Mouse (Mus musculus): Measurements from ENCODE around the gene Smim5. TPM values are rescaled to one million over a fixed set of nuclear protein-coding genes. Genes with fewer than 3 reads are reported as not detected.

Gene Smim5
- polyA plus RNA-seq, 1 experiment from 2014 or later, result 4.6 TPM

DNA sequence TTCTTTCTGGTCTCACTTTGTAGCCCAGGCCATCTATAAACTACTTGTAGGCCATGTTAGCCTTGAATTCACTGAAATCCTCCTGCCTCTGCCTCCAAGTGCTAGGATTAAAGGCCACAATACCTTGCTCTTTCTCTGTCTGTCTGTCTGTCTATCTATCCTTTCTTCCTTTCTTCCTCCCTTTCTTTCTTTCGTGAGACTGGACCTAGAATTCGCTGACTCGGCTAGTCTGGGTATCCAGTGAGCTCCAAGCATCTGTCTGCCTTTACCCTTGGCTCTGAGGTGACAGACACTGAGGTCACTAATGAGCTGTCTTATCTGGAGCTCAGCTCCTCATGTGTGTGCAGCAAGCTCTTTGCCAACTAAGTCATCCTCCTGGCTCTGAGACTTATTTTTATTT, 23.8 kb upstream of the Smim5 start:
- no peaks in the 10 kb centered on the region for H3K4me1 ChIP-seq (replicated peaks; ENCODE audit: control insufficient read depth, insufficient read depth, low read length)
- H3K9me3 ChIP-seq (ENCODE audit: control insufficient read depth, low read length), result no peaks in the 10 kb centered on the region
- no peak overlapping the region for H3K27ac ChIP-seq
- ATAC-seq (ENCODE audit: low FRiP score) (no peak), DNase-seq (ENCODE audit: low spot score) (no peak)
- H3K27me3 ChIP-seq (ENCODE audit: control insufficient read depth, insufficient read depth, low read length), result no peaks in the 10 kb centered on the region
- H3K4me3 ChIP-seq (replicated peaks; ENCODE audit: low read length), result no peak overlapping the region
- H3K9ac ChIP-seq, result no peak overlapping the region
- 90% methylated on average over 3 of the region's 3 CpGs for WGBS
- H3K36me3 ChIP-seq (replicated peaks; ENCODE audit: control insufficient read depth, insufficient read depth), result no peaks in the 10 kb centered on the region
- H3K4me2 ChIP-seq (replicated peaks), result no peak overlapping the region

DNA sequence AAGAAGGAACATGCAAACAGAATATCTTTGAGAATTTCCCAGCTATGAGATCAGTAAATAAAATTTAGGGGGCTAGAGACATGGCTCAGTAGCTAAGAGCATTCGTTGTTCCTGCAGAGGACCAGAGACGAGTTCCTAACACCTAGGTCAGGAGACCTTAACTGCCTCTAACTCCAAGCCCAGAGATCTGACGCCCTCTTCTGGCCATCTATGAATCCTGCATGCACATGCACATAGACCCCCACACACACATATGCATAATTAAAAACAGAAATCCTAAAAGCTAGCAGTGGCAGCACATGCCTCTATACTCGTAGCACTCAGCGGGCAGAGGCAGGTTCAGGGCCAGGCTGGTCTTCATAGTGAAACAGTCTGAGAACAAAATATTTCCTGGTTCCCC, 23.3 kb upstream of the Smim5 start:
- no peak for ATAC-seq (ENCODE audit: low FRiP score)
- H3K9me3 ChIP-seq (ENCODE audit: control insufficient read depth, low read length), result no peaks in the 10 kb centered on the region
- no peaks in the 10 kb centered on the region for H3K36me3 ChIP-seq (replicated peaks; ENCODE audit: control insufficient read depth, insufficient read depth)
- H3K9ac ChIP-seq, result no peak overlapping the region
- H3K4me3 ChIP-seq (replicated peaks; ENCODE audit: low read length), result no peak overlapping the region
- no peak overlapping the region for H3K27ac ChIP-seq
- no peak for DNase-seq (ENCODE audit: low spot score)
- WGBS, result 88% methylated on average over 5 of the region's 5 CpGs
- no peaks in the 10 kb centered on the region for H3K4me1 ChIP-seq (replicated peaks; ENCODE audit: control insufficient read depth, insufficient read depth, low read length)
- no peak overlapping the region for H3K4me2 ChIP-seq (replicated peaks)
- no peaks in the 10 kb centered on the region for H3K27me3 ChIP-seq (ENCODE audit: control insufficient read depth, insufficient read depth, low read length)

DNA sequence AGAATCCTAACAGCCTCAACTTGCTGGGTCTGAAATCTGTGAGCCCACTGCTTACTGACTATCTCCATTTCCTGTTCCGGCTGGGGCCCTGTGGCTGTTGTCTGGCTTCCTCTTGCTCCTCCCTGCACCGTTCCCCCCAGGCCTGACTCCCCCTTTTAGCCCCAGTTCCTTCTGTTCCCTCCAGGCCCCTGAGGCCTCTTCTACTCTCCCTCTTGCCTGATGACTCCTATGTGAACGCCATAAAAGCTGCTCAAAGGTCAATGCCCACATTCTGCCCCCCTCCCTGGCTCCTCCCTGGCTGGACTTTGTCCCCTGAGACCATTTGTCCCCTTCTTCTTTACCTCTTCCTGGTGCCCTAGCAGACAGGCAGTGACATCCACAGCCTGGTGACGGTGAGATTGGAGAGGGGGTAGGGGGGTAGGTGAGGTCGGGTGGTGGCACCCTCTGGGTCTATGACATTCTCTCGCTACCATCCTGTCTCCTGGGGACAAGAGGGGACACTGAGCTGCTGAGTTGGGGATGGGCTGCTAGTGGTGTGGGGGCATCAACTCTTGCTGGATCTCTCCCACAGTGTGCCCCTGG, 22.5 kb upstream of the Smim5 start:
- H3K27ac ChIP-seq, result no peak overlapping the region
- ATAC-seq (ENCODE audit: low FRiP score), result no peak
- no peaks in the 10 kb centered on the region for H3K9me3 ChIP-seq (ENCODE audit: control insufficient read depth, low read length)
- H3K27me3 ChIP-seq (ENCODE audit: control insufficient read depth, insufficient read depth, low read length), result no peaks in the 10 kb centered on the region
- no peaks in the 10 kb centered on the region for H3K36me3 ChIP-seq (replicated peaks; ENCODE audit: control insufficient read depth, insufficient read depth)
- 78% methylated on average over 6 of the region's 6 CpGs for WGBS
- no peak overlapping the region for H3K9ac ChIP-seq
- no peak overlapping the region for H3K4me3 ChIP-seq (replicated peaks; ENCODE audit: low read length)
- DNase-seq (ENCODE audit: low spot score), result no peak
- no peaks in the 10 kb centered on the region for H3K4me1 ChIP-seq (replicated peaks; ENCODE audit: control insufficient read depth, insufficient read depth, low read length)
- H3K4me2 ChIP-seq (replicated peaks), result no peak overlapping the region

DNA sequence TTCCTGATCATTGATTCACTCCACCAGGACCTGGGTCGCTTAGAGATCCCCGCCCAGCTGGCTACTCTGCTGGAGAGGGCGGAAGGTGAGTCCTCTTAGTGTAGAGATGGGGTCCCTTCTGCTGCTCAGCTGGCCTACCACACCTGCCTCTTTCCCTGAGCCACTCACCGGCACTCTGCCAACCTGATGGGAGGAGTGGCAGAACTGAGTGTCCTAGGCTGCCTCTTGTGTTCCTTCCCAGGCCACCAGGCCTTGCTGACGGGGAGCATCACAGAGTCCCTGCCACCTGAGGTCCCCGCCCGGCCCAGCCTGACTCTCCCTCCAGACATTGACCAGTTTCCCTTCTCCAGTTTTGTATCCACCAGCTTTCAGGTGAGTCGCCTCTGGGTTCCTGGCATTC, 21.7 kb upstream of the Smim5 start:
- no peak for DNase-seq (ENCODE audit: low spot score)
- H3K9ac ChIP-seq, result no peak overlapping the region
- no peak overlapping the region for H3K4me3 ChIP-seq (replicated peaks; ENCODE audit: low read length)
- no peak for ATAC-seq (ENCODE audit: low FRiP score)
- no peak overlapping the region for H3K27ac ChIP-seq
- no peak overlapping the region for H3K4me2 ChIP-seq (replicated peaks)
- H3K4me1 ChIP-seq (replicated peaks; ENCODE audit: control insufficient read depth, insufficient read depth, low read length), result no peaks in the 10 kb centered on the region
- H3K36me3 ChIP-seq (replicated peaks; ENCODE audit: control insufficient read depth, insufficient read depth), result no peaks in the 10 kb centered on the region
- WGBS, result 81% methylated on average over 8 of the region's 8 CpGs
- no peaks in the 10 kb centered on the region for H3K9me3 ChIP-seq (ENCODE audit: control insufficient read depth, low read length)
- H3K27me3 ChIP-seq (ENCODE audit: control insufficient read depth, insufficient read depth, low read length), result no peaks in the 10 kb centered on the region

DNA sequence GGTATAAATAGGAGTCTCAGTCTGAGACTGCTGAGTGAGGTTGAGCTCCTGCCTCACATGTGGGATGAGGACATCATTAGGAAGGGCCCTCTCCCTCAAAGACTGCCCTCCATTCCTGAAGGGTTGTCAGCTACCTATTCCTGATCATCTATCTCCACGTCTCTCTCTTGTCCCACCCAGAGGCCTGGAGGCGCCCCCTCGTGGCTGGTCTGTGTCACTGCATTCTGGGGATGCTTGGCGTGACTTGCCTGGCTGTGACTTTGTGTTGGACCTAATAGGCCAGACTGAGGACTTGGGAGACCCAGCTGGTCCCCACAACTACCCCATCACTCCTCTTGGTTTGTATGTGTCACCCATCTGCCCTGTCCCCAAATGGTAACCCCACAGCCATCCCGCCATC, 18.8 kb upstream of the Smim5 start:
- ATAC-seq (ENCODE audit: low FRiP score) (no peak), DNase-seq (ENCODE audit: low spot score) (no peak)
- WGBS, result 21% methylated on average over 5 of the region's 5 CpGs
- no peak overlapping the region for H3K27ac ChIP-seq
- no peaks in the 10 kb centered on the region for H3K4me1 ChIP-seq (replicated peaks; ENCODE audit: control insufficient read depth, insufficient read depth, low read length)
- H3K4me2 ChIP-seq (replicated peaks), result no peak overlapping the region
- no peaks in the 10 kb centered on the region for H3K9me3 ChIP-seq (ENCODE audit: control insufficient read depth, low read length)
- no peak overlapping the region for H3K4me3 ChIP-seq (replicated peaks; ENCODE audit: low read length)
- no peaks in the 10 kb centered on the region for H3K27me3 ChIP-seq (ENCODE audit: control insufficient read depth, insufficient read depth, low read length)
- H3K36me3 ChIP-seq (replicated peaks; ENCODE audit: control insufficient read depth, insufficient read depth), result no peaks in the 10 kb centered on the region
- H3K9ac ChIP-seq, result no peak overlapping the region

DNA sequence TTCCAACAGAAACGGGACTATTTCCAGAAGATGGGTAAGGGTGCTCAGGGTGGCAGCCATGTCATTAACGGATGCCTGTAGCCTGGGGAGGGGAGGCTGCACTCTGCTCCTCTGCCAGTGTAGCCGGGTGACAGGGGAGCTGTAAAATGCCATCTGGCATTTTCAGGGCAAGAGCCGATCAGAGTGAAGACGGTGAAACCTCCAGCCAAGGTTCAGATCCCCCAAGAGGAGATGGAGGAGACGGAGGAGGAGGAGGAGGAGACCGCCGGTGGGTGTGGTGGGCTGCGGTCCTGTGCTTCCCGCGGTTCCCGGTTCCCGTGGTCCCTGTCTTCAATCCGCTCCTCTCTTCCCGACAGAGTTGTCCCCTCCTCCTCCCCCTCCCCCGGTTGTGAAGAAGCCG, 16.5 kb upstream of the Smim5 start:
- Histone ChIP-seq H3K4me3 (replicated peaks; ENCODE audit: low read length) (no peak overlapping the region), H3K9me3 (ENCODE audit: control insufficient read depth, low read length) (no peaks in the 10 kb centered on the region), H3K4me1 (replicated peaks; ENCODE audit: control insufficient read depth, insufficient read depth, low read length) (no peaks in the 10 kb centered on the region), H3K36me3 (replicated peaks; ENCODE audit: control insufficient read depth, insufficient read depth) (no peaks in the 10 kb centered on the region), H3K27ac (no peak overlapping the region), H3K4me2 (replicated peaks) (no peak overlapping the region), H3K9ac (no peak overlapping the region), H3K27me3 (ENCODE audit: control insufficient read depth, insufficient read depth, low read length) (no peaks in the 10 kb centered on the region)
- ATAC-seq (ENCODE audit: low FRiP score), result no peak
- no peak for DNase-seq (ENCODE audit: low spot score)
- 36% methylated on average over 13 of the region's 17 CpGs for WGBS

DNA sequence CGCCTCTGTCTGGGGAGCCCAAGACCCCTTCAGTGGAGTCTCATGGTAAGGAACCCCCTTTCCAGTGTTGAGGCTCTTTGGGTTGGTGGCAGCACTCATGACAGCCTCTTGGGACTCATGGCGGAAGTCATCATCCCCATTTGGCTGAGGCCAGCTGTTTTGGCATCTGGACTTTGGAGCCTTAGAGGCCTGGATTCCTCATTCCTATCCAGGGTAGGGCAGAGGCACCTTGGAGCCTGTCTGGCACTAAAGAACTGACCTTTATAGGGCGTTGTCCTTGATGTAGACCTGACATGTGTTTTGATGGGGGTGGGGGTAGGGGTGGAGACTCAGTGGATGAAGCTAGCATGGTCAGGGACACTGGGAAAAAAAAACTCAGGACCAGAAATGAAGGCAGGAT, 15.4 kb upstream of the Smim5 start:
- ATAC-seq (ENCODE audit: low FRiP score) (no peak), DNase-seq (ENCODE audit: low spot score) (no peak)
- no peak overlapping the region for H3K9ac ChIP-seq
- no peaks in the 10 kb centered on the region for H3K27me3 ChIP-seq (ENCODE audit: control insufficient read depth, insufficient read depth, low read length)
- H3K4me3 ChIP-seq (replicated peaks; ENCODE audit: low read length), result no peak overlapping the region
- H3K4me2 ChIP-seq (replicated peaks), result no peak overlapping the region
- H3K4me1 ChIP-seq (replicated peaks; ENCODE audit: control insufficient read depth, insufficient read depth, low read length), result no peaks in the 10 kb centered on the region
- no peaks in the 10 kb centered on the region for H3K36me3 ChIP-seq (replicated peaks; ENCODE audit: control insufficient read depth, insufficient read depth)
- H3K9me3 ChIP-seq (ENCODE audit: control insufficient read depth, low read length), result no peaks in the 10 kb centered on the region
- WGBS, result 94% methylated on average over 3 of the region's 3 CpGs
- no peak overlapping the region for H3K27ac ChIP-seq

- no peak for DNase-seq (ENCODE audit: low spot score)
- WGBS, result 76% methylated on average over 11 of the region's 11 CpGs
- H3K9ac ChIP-seq, result no peak overlapping the region
- no peak overlapping the region for H3K27ac ChIP-seq
- H3K4me3 ChIP-seq (replicated peaks; ENCODE audit: low read length), result no peak overlapping the region
- H3K27me3 ChIP-seq (ENCODE audit: control insufficient read depth, insufficient read depth, low read length), result no peaks in the 10 kb centered on the region
- H3K9me3 ChIP-seq (ENCODE audit: control insufficient read depth, low read length), result no peaks in the 10 kb centered on the region
- no peaks in the 10 kb centered on the region for H3K4me1 ChIP-seq (replicated peaks; ENCODE audit: control insufficient read depth, insufficient read depth, low read length)
- no peak overlapping the region for H3K4me2 ChIP-seq (replicated peaks)
- H3K36me3 ChIP-seq (replicated peaks; ENCODE audit: control insufficient read depth, insufficient read depth), result no peaks in the 10 kb centered on the region
- ATAC-seq (ENCODE audit: low FRiP score), result no peak
Observed at GRCm38 (mm10) chr11:115885281-115885680, 14.5 kb upstream of the Smim5 start.

GRCm38 (mm10) chr11:115886446-115886845, 13.3 kb upstream of the Smim5 start:
- DNase-seq (ENCODE audit: low spot score) (no peak), ATAC-seq (ENCODE audit: low FRiP score) (no peak)
- no peaks in the 10 kb centered on the region for H3K4me1 ChIP-seq (replicated peaks; ENCODE audit: control insufficient read depth, insufficient read depth, low read length)
- H3K27ac ChIP-seq, result no peak overlapping the region
- H3K9ac ChIP-seq, result no peak overlapping the region
- no peak overlapping the region for H3K4me2 ChIP-seq (replicated peaks)
- no peaks in the 10 kb centered on the region for H3K27me3 ChIP-seq (ENCODE audit: control insufficient read depth, insufficient read depth, low read length)
- no peaks in the 10 kb centered on the region for H3K9me3 ChIP-seq (ENCODE audit: control insufficient read depth, low read length)
- 91% methylated on average over 11 of the region's 11 CpGs for WGBS
- H3K36me3 ChIP-seq (replicated peaks; ENCODE audit: control insufficient read depth, insufficient read depth), result no peaks in the 10 kb centered on the region
- H3K4me3 ChIP-seq (replicated peaks; ENCODE audit: low read length), result no peak overlapping the region

DNA sequence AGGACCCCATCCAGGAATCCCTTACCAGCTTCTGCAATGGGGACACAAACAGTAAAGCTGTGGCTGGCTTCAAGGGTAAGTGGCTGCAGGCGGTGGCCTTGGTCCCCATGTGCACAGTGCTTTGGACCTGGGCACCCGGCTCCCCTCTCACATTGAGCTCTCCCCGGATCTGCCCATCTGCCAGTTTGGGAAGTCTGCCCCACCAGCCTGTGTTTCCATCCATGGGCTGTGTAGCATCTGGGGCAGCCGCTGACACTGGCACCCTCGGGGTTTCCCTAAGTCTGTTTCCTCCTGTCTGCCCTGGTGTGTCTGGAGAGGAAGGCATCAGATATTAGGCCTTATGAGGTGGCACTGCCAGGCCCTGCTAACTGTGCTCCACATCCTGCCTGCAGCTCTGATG, 11.7 kb upstream of the Smim5 start:
- peaks cover 7% of the 10 kb centered on the region; the same call in 1 of the 2 replicates for H3K36me3 ChIP-seq (replicated peaks; ENCODE audit: control insufficient read depth, insufficient read depth)
- H3K9me3 ChIP-seq (ENCODE audit: control insufficient read depth, low read length), result no peaks in the 10 kb centered on the region
- 73% methylated on average over 5 of the region's 5 CpGs for WGBS
- H3K4me2 ChIP-seq (replicated peaks), result no peak overlapping the region
- H3K27ac ChIP-seq, result no peak overlapping the region
- DNase-seq (ENCODE audit: low spot score) (no peak), ATAC-seq (ENCODE audit: low FRiP score) (no peak)
- H3K4me3 ChIP-seq (replicated peaks; ENCODE audit: low read length), result no peak overlapping the region
- H3K9ac ChIP-seq, result no peak overlapping the region
- H3K4me1 ChIP-seq (replicated peaks; ENCODE audit: control insufficient read depth, insufficient read depth, low read length), result no peaks in the 10 kb centered on the region
- no peaks in the 10 kb centered on the region for H3K27me3 ChIP-seq (ENCODE audit: control insufficient read depth, insufficient read depth, low read length)
